Mouse (Mus musculus) liver, adult 2 months (tissue): ENCODE results near the gene Unk.

Source experiments
- CTCF ChIP-seq: fragments of 200-500 bp; IDR thresholded peaks from 2 replicates; pipeline ENCODE4 v1.5.1; 2011; ENCODE audit warnings: low read depth, low read length, control low read depth
- POLR2A ChIP-seq: fragments of 200-500 bp; IDR thresholded peaks from 2 replicates; pipeline ENCODE4 v1.6.1; 2011; ENCODE audit warnings: low read length, control low read depth; ENCODE audit not compliant: insufficient read depth; ENCODE audit errors: extremely low read depth

DNA sequence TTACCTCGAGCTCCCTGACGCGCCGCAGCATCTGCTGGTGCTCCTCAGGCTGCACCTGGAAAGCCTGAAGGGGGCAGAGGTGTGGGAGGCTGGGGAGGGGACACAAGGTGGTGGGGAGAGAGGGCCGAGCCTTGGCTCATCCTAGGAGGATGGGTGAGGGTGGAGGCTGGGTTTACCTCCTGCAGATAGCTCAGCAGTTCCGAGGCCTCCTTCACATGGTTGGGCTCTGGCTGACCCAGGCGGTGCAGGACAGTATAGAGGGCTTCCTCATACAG lies 46.1 kb downstream of the Unk start:
- TF ChIP-seq POLR2A (no peak), CTCF (no peak)
